Mouse (Mus musculus) granulocyte monocyte progenitor cell, adult 5-6 weeks (primary cell): Measurements from ENCODE around the gene 1190005I06Rik. TPM values are rescaled to one million over a fixed set of nuclear protein-coding genes. Genes with fewer than 3 reads are reported as not detected.

ENCODE experiments used
- ATAC-seq: replicated peaks from 2 replicates; pipeline ENCODE4 v1.8.0; 2016; ENCODE audit warnings: mild to moderate bottlenecking, moderate TSS enrichment, inconsistent platforms; ENCODE audit not compliant: poor library complexity, severe bottlenecking
- total RNA-seq, 2 experiments: library from RNA; stranded (forward) in 1 of 2; stranded (reverse) in 1 of 2; fragments of 200-712, 200-1000 nt in 1 of 2; fragments of >200 nt in 1 of 2; fragmentation: Nextera tagmentation in 1 of 2; gene quantifications; 2 replicates each; pipeline ENCODE4 v1.2.3; 2014 to 2017

The 1190005I06Rik gene
- total RNA-seq, 2 experiments from 2014 or later, result not detected

DNA sequence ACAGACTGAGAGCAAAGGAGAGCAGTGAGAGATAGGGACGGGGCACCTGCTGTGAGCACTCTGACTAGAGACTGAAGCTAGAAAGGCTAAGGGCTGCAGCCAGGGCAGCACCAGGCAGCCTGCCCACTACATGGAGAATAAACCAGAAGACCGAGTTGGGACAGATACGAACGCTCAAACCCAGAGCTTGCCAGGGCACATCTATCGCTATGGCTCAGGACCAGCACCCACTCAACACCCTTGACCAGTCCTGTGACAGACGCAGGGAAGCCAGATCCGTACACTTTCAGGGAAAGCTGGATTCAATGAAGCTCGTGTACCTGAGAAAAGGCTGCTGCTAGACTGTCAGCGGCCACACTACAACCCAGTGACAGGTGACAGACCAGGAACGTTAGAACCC lies 61.9 kb downstream of the 1190005I06Rik start:
- ATAC-seq, result no peak

DNA sequence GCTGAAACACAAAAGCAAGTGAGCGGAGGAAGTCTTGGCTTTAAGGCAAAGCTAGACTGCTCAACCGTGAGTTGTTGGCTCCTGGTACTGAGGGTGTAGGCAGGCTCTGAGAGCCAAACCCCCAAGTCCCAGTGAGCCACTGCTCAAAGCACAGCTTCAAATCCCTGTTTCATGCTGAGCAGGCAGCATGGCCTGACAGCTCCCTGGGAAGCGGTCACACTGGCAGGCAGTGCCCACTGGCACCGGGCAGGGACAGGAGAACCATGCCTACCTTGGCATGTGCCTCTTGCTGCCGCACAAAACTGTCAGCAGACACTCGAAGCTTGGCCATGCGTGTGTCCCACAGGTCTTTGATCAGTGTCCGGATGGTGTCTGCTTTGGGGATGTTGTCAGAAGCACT lies 65.6 kb downstream of the 1190005I06Rik start:
- ATAC-seq, result no peak

DNA sequence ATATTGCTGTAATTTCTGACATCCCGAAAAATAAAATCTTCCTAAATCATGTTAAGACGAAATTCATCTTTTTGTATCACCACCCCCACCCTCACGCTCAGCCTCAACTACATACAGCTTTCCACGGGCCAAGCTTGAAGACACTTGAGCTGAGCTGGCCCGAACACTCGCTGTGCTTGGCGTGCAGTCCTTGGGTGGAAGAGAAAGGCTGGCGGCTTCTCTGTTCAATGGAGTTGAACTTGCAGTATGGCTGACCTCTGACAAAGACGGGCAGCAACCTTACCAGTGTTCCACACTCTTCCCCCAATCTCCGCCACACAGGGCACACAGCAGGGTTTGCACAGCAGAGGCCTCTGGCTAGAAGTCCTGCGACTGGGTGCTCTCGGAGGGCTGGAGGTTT lies 66.1 kb downstream of the 1190005I06Rik start:
- no peak for ATAC-seq

DNA sequence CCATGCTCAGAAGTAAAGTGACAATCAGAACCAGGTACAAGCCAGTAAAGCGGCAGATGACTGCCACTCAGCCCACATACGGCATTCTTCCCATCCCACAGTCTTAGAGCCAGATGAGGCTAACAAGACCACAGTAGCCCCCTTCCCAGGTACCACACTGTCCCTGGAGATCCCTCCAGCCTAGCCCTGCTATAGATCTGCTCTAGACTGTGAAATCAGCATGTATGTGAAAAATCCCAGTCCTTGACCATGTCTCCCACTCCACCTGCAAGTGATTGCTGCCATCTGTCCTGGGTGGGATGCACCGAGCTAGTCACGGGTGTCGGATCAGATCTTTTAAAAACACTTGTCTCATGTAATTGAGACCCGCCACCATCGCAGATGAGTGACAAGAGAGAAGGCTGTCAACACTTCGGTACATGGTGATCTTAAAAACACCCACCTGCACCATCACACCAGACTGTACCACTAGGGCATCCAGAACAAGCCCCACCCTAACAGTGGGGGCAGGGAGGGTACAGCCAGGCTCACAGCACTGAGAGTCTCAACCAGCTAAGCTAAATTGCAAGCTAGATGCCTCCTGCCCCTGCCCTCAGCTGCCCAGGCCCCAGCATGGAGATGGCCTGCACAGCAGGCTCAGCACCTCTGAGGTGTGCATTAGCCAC lies 67.0 kb downstream of the 1190005I06Rik start:
- no peak for ATAC-seq

DNA sequence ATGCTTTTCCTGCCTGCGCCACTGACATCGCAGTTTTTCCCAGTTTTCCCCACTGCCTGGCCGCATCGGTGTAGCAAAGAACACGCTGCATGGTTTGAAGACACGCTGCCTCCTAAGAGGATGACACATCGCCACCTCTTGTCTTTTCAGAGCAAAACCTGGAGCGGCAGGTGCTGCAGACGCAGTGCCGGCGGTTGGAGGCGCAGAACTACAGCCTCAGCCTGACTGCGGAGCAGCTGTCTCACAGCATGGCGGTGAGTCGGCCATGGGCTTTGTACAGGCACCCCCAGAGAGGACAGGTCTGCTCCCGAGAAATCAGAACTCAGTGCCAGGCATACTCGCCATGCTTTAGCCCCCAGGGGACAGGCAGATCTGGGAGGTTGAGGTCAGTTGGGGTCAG lies 69.6 kb downstream of the 1190005I06Rik start:
- no peak for ATAC-seq

DNA sequence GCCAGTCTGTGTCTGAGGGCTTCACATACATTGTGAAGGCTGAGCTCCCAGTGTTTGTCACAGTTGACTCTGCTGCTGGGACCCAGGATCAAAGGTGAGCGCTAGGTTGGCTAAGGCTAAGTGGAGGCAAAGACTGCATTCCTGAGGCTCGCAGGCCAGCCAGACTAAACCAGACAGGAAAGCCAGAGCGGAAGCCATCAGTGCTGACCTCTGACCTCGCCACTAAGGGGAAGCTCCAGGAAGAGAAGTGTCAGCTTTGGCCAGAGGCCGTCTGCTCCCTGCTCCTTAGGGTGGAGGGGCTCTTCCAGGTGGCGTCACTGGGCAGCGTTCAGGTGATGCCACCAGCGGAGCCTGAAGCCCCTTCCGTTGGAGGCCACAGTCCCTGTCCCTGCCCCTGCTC lies 71.6 kb downstream of the 1190005I06Rik start:
- no peak for ATAC-seq

DNA sequence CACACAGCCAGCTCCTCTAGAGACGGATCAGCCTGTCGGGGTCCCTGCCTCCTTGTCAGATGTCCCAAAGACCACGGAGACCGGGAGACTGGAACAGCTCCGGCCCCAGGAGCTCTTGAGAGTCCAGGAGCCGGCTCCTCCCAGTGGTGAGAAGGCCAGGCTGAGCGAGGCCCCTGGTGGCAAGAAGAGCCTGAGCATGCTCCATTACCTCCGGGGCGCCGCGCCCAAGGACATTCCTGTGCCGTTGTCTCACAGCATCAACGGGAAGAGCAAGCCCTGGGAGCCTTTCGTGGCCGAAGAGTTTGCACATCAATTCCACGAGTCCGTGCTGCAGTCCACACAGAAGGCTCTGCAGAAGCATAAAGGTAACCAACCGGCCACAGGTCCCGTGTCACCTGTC lies 72.5 kb downstream of the 1190005I06Rik start:
- no peak for ATAC-seq

DNA sequence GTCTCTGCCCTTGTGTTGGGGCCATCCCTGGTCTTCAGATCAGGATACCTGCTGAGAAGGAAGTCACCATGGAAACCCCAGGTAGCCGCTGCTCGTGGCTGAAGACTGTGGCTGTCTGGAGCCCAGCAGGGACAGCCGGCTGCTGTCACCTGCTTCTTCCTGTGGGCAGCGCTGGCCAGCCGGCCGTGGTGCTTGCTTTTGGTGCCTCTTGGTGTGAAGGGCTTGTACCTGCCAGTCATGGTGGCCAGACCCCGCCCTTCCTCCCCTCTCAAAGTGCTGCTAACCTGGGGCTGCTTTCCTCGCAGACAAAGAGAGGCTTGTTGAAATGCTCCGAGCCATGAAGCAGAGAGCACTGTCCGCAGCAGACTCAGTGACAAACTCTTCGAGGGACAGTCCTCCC lies 73.6 kb downstream of the 1190005I06Rik start:
- ATAC-seq, result no peak

DNA sequence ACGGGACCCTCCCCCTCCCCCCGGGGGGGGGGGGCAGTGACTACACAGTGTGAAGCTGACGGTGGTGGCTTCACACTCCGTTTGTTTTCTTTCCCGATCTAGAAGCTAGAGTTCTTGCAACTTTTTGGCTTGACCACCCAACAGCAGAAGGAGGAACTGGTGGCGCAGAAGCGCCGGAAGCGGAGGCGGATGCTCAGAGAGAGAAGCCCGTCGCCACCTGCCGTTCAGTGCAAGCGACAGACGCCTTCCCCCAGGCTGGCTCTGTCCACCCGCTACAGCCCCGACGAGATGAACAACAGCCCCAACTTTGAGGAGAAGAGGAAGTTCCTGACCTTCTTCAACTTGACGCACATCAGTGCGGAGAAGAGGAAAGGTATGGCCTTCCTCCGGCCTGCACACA lies 74.9 kb downstream of the 1190005I06Rik start:
- ATAC-seq, result peak; percentile 72

DNA sequence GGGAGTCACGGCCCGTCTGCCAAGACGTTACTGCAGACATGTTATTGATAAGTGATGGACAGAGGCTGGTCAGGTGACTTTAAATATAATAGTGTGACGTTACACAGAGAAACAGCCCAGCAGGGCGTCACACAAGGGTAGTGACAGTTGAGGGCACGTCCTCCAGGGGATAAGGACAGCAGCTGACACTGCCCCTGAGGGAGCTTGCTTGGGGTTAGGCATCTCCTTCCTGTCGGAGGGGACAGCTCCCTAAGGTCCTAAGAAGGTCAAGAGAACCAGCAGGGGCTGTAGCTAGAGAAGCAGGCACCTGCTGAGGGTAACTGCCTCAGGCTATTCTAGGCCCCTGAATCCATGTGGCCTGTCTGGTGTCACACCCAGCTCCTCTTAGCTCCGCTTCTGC lies 75.9 kb downstream of the 1190005I06Rik start:
- no peak for ATAC-seq

DNA sequence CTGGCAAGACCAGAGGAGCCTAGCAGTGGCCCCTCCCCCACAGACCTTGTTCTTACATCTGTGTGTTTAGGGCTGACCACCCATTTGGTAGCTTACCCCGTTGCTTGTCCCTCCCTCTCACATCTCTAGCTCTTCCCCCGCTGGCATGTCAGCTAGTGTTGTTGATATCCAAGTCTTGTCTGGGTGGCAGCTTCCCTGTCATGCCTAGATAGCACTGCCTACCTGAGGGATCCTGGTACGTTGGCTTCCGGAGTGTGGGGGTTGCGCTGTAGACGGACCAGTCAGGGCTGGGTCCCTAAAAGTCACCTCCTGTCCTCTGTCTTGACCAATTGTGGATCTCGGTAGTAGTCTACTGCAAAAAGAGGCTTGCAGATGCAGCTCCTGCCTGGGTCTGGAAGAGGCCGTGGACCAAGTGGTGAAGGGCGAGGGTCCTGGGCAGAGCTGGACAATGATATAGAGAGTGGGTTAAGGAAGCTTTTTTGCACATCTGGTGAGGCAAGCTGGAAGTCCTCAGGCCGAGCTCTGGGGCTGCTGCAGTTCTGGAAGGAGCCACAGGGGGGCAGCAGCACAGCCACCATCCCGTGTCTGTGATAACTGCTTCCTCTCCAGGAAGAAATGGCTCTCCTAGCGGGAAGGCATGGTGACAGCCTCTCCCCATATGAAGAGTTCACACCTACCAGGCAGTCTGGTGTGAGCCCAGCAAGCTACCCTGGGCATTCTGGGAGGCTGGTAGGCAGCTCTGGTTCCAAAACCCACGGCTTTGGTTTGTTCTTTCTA lies 77.3 kb downstream of the 1190005I06Rik start:
- peak; percentile 47 for ATAC-seq

DNA sequence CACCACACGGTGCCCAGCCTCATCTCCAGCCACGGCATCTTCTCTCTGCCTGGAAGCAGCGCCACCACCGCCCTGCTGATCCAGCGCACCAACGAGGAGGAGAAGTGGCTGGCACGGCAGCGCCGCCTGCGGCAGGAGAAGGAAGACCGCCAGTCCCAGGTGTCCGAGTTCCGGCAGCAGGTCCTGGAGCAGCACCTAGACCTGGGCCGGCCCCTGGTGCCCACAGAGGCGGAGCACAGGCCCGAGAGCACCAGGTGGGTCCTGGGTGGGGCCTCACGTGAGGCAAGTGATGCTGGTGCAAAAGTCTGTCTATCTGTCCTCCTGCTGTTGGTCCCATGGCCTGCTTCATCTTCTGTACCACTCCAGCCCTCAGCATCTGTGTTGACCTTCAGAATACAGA lies 78.3 kb downstream of the 1190005I06Rik start:
- no peak for ATAC-seq

DNA sequence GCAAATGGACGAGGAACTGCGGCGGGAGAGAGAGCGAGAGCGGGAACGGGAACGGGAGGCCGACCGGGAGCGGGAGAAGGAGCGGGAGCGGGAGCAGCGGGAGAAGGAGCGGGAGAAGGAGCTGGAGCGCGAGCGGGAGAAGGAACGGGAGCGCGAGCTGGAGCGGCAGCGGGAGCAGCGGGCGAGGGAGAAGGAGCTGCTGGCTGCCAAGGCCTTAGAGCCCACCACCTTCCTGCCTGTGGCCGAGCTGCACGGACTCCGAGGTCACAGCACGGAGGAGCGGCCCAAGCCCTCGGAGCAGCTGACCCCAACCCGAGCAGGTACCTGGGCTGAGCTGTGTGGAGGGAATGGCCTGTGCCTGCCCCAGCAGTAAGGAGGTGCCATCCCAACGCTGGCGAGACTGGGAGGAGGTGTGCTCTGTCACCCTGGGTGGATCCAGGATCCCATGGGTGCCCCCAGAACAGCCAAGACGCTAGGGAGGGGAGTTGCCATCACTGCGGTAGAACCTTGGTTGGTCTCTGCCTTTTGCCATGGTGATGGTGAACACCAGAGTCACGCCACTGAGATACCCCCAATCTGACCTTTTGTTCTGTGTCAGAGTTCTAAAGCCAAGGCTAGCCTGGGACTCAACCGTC lies 79.2 kb downstream of the 1190005I06Rik start:
- ATAC-seq, result no peak

DNA sequence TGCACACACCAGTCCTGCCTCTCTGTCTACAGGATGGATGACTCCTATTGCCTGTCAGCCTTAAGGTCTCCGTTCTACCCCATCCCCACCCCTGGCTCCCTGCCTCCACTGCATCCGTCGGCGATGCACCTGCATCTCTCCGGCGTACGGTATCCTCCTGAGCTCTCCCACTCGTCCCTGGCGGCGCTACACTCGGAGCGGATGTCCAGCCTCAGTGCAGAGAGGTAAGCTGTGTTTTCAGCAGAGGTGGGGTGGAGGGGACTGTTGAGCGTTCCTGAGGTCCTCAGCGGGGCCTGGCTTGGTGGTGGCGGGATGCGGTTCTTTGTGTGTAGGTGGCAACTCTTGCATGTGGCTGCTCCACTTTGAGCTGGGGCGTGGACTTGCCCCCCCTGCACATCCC lies 79.7 kb downstream of the 1190005I06Rik start:
- no peak for ATAC-seq

DNA sequence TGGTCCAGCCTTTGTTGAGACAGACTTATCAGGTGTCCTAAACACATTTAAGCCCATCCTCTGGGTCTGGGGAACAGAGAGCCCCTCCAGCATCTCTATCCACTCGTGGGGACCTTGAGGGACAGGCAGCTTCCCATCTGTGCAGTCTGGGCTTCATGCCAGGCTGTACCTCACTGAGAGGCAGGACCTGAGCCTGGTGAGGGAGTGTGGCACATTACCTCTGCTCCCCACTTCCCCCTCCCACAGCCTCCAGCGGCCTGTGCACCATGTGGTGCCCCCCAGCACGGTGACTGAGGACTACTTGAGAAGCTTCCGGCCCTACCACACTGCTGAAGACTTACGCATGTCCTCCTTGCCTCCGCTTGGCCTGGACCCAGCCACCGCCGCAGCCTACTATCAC lies 80.8 kb downstream of the 1190005I06Rik start:
- no peak for ATAC-seq

DNA sequence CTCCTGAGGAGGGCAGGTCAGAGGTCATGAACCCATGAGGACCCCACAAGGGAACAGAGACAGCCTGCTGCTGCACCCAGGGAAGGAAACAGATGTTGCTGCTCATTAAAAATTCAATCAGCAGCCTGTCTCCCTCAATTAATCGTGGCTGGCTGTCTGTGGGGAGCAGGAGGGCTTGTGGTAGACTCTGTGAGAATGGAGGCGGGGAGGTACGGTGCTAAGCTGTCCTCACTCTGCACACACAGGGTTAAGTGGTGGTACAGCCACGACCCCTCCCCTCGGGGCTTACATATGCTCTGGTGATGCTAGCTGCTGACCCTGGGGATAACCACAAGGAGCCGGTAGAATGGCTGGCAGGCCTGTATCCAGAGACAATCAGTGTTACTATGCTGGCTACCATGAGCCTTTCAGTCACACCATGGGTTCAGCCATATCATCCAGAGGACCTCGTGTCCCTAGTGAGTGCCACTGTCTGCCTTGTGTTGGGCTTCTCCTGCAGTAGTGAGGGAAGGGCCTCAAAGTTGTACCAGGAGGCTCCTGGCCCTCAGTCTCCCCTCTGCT lies 82.2 kb downstream of the 1190005I06Rik start:
- ATAC-seq, result no peak

DNA sequence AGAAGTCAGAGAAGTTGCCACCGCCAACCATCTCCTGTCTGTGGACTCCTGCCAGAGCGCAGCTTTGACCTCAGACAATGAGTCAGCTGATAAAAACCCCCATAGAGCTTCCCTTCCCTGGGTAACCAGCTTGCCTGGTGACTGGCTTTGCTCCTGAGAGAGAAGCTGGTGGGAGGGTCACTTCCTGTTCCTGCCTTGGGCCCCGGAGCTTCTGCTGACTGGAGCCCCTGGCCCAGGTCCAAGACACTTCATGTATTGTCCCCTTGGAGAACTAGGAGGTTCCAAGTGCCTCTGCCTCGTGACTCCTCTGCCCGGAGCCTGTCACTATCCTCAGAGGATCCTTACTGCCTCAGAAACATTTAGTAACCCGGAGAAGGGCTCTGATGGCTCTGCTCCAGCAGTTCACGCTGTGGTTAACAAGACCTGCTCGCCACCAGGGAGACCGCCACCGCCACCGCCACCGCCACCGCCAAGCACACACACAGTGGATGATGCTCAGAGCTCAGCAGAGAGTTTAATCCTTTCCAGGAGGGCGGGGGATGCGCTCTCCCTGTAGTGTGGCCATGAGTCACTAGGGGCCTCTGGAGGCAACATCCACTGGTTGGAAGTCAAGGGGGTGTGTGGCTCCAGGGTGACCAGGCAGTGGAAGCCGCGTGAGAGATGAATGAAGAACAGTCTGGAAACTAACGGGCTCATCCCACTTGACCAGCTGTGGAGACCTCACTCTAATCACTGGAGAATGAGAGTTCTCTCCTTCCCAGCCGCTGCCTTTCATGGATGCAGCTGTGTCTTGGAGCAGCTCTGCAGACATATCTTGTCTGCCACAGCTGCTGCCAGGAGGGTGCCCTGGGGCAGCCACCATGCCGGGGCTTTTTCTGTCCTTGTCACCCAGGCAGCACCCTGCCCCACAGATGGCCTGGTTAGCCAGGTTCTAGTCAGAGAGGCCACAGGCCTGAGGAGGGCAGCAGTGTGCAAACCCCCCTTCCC lies 83.3 kb downstream of the 1190005I06Rik start:
- ATAC-seq, result peak; percentile 83

DNA sequence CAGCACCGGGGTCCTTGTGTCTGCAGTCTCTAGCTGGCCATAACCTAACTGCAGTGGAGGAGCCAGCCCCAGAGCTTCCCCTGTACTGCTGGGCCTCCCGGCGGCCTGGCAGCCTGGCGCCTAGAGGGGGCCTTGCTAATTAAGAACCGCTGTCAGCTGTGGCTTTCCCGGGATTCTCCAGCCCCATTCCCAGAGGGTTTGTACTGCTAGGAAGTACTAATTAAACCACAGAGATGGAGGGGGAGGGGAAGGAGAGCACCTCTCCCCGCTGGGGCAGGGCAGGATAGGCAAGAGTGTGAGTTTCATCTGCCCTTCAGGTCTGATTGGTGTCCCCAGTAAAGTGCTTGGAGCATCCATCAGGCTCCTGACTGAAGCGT lies 84.1 kb downstream of the 1190005I06Rik start:
- ATAC-seq, result no peak

DNA sequence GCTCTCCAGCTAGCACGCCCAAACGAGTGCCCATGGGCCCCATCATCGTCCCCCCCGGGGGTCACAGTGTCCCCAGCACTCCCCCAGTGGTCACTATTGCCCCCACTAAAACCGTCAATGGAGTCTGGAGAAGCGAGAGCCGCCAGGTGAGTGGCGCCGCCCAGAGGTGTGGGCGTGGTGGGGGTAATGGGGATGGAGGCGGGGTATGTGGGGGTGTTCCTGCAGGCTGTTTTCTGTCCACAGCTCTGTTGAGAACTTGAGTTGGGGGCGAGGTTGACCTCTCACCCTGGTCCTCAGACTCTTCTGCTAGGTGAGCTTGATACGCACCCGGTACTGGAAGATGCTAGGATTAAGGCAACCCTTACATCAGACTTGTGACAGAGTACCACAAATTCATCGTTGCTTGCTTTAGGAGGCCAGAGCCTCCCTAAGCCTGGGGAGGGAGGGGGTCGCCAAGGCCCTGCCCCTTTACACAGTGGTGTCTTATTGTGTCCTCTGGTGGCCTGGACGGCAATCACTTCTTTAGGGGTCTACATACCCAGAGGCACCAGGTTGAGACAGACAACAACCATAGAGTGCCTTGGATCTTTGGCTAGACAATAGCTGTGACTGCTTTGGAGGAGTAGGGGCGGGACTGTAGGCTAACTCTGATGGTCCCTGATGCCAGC lies 84.6 kb downstream of the 1190005I06Rik start:
- ATAC-seq, result no peak
